Mouse (Mus musculus): ENCODE data around the gene Timm23.
"Not testable (repeated sequence)": the region's sequence is repeated elsewhere in the genome, so short reads cannot be mapped to it uniquely, and the experiment has no call there.

Gene Timm23

GRCm38 (mm10) chr14:32136467-32136866, 65.2 kb downstream of the Timm23 start:
- in situ Hi-C loops (cut with MboI; ENCODE audit: low sequenced_read_pairs), result not testable (repeated sequence)

DNA sequence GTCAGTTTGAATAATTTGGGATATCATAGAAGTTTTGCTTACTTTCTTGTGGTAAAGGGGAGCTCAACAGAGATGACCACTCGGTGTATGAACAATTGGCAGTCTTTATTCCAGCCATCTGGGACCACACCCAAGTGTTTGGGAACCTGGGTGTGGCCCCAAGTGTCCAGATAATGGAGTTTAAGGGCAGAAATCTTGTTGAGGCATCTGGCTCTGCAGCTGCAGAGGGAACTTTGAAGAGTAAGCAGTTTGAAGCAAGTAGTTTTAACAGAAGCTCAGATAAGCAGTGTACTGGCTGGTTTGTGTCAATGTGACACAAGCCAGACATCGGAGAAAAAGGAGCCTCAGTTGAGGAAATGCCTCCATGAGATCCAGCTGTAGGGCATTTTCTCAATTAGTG, 67.4 kb downstream of the Timm23 start:
- in situ Hi-C loops (cut with MboI; ENCODE audit: low sequenced_read_pairs), result no loop called here

- in situ Hi-C loops (cut with MboI; ENCODE audit: low sequenced_read_pairs), result no loop called here
Measured at GRCm38 (mm10) chr14:32131836-32132235, 69.9 kb downstream of the Timm23 start.
